Mouse (Mus musculus): Measurements from ENCODE around the gene Gfm2.
A peak's percentile ranks its signal among the peaks of the same experiment; 100 is the strongest.
"Not testable (repeated sequence)": the region's sequence is repeated elsewhere in the genome, so short reads cannot be mapped to it uniquely, and the experiment has no call there.

Gene Gfm2

GRCm38 (mm10) chr13:97137466-97138400 is at the start of gene Gfm2, which contains the start of gene Nsa2:
Gene Gfm2, plus strand, starts transcription at chr13:97137937.
Gene Nsa2, minus strand, starts transcription at chr13:97137937.
- peak; percentile 93 for DNase-seq (ENCODE audit: low spot score in 2 of 2)

GRCm38 (mm10) chr13:97088183-97088582 is 49.6 kb upstream of the Gfm2 start:
- DNase-seq (ENCODE audit: low spot score in 2 of 2), result no peak

- no peak for DNase-seq (ENCODE audit: low spot score in 2 of 2)
These were observed 42.0 kb upstream of the Gfm2 start for GRCm38 (mm10) chr13:97095726-97096125.

- DNase-seq (ENCODE audit: low spot score in 2 of 2), result peak; percentile 79 to 80
These were observed 38.4 kb upstream of the Gfm2 start, which contains the start of gene Gm6169 for GRCm38 (mm10) chr13:97099187-97099852. Gene Gm6169, minus strand, starts transcription at chr13:97099237.

- DNase-seq (ENCODE audit: low spot score in 2 of 2), result no peak
These were observed 32.7 kb upstream of the Gfm2 start for GRCm38 (mm10) chr13:97104996-97105395.

GRCm38 (mm10) chr13:97107721-97108120 is 30.0 kb upstream of the Gfm2 start:
- not testable (repeated sequence) for DNase-seq (ENCODE audit: low spot score in 2 of 2)

- no peak for DNase-seq (ENCODE audit: low spot score in 2 of 2)
These were observed 28.7 kb upstream of the Gfm2 start for GRCm38 (mm10) chr13:97109046-97109445.

- DNase-seq (ENCODE audit: low spot score in 2 of 2), result no peak
These were observed 16.4 kb upstream of the Gfm2 start for GRCm38 (mm10) chr13:97121341-97121740.

GRCm38 (mm10) chr13:97129654-97130053 is 8.1 kb upstream of the Gfm2 start:
- DNase-seq (ENCODE audit: low spot score in 2 of 2), result not testable (repeated sequence)

- not testable (repeated sequence) for DNase-seq (ENCODE audit: low spot score in 2 of 2)
These were observed 7.3 kb upstream of the Gfm2 start for GRCm38 (mm10) chr13:97130413-97130812.

- not testable (repeated sequence) for DNase-seq (ENCODE audit: low spot score in 2 of 2)
These were observed 731 bp downstream of the Gfm2 start for GRCm38 (mm10) chr13:97138404-97138931.

- DNase-seq (ENCODE audit: low spot score in 2 of 2), result no peak
These were observed 4.6 kb downstream of the Gfm2 start for GRCm38 (mm10) chr13:97142321-97142720.

GRCm38 (mm10) chr13:97145834-97146233 is 8.1 kb downstream of the Gfm2 start:
- peak in 1 of 2 experiments; percentile 41 for DNase-seq (ENCODE audit: low spot score in 2 of 2)

GRCm38 (mm10) chr13:97175520-97176264 is 38.0 kb downstream of the Gfm2 start:
- no peak for DNase-seq (ENCODE audit: low spot score in 2 of 2)

GRCm38 (mm10) chr13:97176731-97177130 is 39.0 kb downstream of the Gfm2 start:
- no peak for DNase-seq (ENCODE audit: low spot score in 2 of 2)

GRCm38 (mm10) chr13:97178943-97179342 is 41.2 kb downstream of the Gfm2 start:
- no peak for DNase-seq (ENCODE audit: low spot score in 2 of 2)

- no peak for DNase-seq (ENCODE audit: low spot score in 2 of 2)
These were observed 42.5 kb downstream of the Gfm2 start for GRCm38 (mm10) chr13:97180113-97180828.

GRCm38 (mm10) chr13:97182821-97183220 is 45.1 kb downstream of the Gfm2 start:
- no peak for DNase-seq (ENCODE audit: low spot score in 2 of 2)

- DNase-seq (ENCODE audit: low spot score in 2 of 2), result no peak
These were observed 46.4 kb downstream of the Gfm2 start for GRCm38 (mm10) chr13:97184168-97184567.

- DNase-seq (ENCODE audit: low spot score in 2 of 2), result no peak
These were observed 46.9 kb downstream of the Gfm2 start for GRCm38 (mm10) chr13:97184656-97185055.

- DNase-seq (ENCODE audit: low spot score in 2 of 2), result no peak
These were observed 48.6 kb downstream of the Gfm2 start for GRCm38 (mm10) chr13:97186346-97186745.

Measured in right cerebral cortex, adult 2 months (tissue).